Mouse (Mus musculus): ENCODE data around the gene Hadha.
A peak's percentile ranks its signal among the peaks of the same experiment; 100 is the strongest.

Gene Hadha

DNA sequence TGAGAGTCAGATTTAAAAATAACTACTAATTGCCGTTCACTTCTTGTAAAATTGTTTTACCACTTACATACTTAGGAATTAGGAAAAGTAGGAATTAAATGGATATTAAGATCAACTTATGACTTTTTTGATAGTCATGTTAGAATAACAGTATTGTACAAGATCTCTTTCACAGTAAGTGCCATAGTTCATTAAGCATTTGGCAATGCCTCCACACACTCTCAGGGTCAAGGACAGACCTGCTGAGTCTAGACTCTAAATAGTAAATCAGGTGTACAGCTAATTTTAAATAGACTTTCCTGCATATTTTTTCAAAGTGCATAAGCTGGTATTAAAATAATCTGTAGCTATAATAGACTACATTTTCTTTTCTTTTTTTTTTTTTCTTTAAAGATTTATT is 2.5 kb downstream of the Hadha start:
- DNase-seq: no peak

DNA sequence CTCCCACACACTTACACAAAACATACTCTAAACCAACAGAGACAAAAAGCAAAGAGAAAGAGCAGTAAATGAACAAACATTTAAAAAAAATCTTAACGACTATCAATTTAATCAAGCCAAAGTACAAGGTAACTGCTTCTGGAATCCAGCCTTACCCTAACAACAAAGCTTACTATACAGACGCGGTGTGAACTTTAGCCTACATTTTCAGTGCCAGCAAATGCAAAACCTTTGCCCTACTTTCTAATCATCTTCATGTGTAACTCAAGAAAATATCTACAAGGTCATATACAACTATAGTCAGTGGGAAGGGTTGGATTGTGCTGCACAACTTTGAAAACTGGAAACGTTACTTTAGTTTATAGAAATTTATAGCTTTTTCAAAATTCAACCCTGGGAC is 3.0 kb downstream of the Hadha start:
- no peak for DNase-seq

DNA sequence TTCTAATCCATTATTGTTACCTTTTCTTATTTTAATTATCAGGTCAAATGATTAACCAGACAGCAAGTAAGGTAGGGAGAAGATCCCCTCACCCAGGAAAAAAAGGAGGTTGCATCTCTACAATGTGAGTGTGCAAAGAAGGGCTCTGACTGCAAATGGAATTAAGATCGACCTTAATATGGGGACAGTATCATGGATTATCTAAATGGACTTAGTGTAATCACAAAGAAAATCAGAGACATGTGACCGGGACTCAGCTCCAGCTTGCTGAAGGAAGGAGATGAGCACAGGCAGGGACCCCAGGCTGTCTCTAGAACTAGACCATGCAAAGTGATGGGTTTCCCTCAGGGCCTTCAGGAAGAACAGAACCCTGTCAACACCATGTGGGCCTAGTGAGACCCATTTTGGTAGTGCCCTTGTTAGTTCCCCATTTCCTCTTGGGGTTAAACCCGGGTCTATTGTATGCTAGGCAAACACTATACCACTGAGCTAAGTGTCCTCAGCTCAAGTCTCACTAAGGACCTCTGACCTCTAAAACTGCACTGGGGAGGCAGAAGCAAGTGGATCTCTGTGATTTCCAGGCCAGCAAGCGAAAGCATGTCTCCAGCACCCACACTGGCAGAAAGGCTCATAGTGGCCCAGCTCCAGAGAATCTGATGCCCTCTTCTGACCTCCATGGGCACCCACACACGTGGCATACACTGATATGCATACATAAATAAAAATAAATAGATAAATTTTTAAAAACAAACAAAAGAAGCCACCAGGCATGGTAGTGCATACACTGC is 6.6 kb downstream of the Hadha start:
- DNase-seq: no peak

DNA sequence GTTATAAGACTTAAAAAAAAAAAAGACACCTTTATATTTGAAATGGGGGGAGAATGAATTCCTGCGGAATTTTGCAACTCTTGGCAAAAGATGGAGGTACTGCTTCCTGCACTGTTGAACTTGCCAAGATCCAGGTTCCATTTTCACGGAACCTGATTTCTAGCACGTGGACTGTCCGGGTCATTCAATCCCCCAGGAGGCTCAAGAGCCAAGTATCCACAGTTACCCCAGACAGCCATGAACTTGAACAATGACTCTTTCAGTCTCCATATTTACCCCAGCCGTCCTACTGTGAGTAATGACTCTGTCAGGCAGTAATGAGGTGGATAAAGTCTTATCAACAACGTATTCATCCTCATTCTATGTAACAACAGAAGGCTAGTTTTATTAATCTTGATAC is 8.4 kb downstream of the Hadha start:
- DNase-seq: no peak

DNA sequence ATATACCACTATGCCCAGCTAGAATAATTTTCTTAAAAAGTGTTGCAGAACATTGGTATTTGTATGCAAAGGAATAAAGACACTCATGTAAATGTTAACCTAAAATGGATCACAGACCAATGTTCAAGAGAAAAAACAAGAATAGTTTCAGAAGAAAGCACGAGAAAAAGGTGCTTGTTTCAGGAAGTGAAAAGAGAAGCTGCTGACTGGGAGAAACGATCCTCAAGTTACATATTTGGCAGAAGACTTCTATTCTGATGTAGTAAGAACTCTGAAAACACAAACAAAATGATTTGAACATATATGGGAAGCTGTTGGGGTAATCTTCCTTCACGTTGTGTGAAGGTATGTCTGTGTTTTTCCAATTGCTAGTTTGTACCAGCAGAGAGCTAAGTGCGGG is 16.8 kb downstream of the Hadha start:
- DNase-seq: no peak

DNA sequence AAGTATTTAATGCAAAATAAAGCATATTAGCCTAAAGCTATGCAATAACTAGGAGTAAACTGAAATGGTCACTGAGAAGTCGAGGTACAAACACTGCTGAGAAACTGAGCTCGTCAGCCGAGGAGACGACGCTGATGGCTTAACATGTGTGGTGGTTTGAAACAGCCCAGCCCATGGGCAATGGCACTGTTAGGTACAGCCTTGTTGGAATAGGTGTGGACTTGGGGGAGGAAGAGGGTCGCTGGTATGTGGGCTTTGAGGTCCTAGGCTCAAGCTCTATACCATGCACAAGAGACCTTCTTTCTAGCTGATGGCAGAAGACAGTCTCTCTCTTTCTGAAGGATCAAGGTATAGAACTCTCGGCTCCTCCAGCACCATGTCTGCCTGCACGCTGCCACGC is 17.7 kb downstream of the Hadha start:
- no peak for DNase-seq

DNA sequence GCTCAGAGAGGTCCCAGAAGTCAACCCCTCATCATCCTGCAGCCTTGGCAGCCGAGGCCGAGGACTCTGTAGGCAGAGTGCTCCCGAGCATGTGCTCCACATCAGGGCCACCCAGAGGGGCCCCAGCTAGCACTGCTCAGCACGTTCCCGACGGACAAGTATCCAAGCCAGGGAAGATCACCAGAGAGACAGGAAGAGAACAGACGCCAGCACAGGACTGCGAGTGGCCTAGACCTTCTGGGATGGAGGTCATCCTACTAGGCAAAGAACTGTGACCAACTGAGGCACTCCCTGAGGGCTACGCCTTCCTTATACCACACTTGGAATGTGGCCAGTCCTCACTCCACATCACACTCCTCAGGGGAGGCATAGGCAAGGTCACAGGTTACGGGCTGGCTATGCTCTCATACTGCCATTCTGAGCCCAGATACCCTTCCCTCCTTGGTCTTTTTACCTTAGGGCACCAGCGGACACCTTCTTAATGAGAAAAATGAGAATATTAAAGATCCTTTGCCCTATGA is 19.2 kb downstream of the Hadha start:
- no peak for DNase-seq

DNA sequence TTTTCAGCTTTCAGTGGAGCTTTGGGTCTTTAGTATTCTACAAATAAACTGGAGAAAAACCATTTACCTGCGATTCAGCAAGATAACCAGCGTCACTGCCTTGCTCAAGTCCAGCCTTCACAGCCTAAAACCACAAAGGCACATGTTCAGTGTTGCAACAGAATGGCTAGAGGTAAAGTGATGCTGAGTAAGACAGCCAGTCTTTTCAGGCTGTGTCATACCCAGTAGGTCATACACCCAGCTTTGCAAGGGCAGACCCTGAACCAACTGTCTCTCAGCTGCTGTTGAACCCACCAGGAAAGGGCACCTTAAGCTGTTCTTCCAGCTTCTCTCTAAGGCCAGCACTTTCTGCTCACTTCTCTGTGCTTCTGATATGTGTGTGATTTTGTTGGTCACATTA is 22.8 kb downstream of the Hadha start:
- no peak for DNase-seq

DNA sequence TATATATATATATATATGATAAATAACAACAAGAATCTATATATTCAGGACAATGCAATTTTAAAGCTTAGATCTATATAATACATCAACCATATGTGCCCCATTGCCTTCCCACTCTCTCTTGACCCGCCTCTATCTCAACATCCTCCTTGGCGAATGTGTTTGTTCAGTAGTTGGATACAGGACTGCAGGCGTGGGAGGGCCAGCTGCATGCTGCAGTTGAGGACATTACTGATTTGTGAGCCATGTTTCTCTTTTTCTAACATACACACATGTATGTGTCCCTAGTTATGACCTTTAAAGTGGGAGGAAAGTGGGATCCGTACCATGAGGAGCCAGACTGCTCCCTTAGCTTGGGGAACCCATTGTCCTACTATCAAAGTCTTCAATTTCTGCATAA is 23.7 kb downstream of the Hadha start:
- no peak for DNase-seq

DNA sequence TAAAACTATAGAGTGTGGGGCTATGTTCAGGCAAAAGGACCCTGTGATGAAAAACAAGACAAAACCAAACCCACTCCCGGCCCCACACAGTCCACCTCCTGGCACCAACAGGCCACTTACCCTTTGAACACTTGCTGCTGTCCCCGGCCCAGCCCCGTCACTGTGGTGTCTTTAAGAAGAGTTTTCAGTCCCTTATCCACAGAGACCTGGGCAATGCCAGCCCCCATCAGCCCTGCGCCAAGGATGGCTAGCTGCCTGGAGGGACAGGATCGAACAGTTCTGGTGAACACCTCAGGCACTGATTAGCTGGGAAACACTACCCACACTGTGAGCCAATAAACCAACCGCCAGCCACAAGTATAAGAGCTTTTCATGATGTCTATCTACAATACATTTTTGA is 26.3 kb downstream of the Hadha start:
- DNase-seq: no peak

DNA sequence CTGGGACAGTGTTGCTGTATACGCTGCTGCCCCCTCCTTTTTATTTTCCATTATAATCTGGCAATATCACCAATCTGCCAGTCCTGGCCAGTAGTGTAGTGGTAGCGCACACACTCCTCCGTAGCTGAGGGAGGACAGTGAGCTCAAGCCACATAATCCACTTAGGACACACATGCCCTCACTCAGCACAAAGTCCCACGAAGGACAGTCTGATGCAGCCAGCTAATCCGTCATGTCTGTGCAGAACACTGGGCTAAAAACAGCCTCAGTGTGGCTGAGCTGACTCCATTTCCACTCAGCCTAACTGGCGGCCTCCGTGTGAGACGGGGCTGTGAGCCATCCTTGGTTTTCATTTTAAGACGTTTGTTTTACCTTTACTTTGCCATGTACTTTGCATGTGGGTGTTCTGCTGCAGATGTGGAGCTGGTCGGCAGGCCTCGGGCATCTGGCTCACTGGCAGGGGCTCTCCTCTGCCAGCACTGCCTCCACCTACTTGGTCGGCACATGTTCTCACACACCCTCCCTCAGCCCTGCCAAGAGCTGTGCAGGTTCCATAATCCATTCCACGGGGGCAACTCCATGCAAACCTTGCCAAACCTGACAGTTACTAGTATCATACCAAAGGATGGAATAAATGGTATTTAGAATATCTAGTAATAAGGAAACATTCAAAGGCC is 26.9 kb downstream of the Hadha start:
- DNase-seq: no peak

DNA sequence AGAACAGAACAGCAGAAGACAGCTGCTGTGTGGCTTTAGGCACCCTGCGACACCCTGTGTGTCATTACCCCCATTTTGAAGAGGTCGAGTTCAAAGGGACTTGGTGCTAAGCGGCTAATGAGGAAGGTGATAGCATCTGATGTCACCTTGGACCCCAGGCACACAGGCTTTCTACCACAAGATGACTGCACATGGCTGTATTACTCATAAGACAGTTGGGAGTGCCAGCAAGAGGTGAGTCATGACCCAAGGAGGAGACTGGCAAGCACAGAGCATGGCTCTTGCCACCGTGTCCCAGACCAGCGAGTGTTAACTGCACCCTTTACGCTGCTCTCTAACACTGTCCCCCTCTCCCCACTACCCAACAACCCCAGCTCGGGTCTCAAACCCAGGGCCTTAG is 28.2 kb downstream of the Hadha start:
- DNase-seq: no peak

DNA sequence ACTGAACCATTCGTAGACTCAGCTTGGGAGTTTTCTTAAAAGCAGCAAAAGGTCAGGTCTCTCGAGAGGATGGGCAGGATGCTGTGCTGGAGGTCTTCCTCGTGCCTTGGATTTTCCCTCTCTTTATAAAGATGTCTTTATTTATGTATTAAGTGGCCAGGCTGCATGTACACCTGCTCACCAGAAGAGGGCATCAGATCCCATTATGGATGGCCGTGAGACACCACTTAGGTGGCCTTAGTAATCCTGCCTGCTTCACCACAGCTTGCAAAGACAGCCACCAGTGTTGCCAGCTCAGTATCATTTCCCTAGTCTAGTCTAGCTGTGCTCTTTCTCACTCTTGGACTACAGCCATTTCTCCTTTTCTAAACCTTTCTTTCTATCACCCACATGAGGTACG is 29.4 kb downstream of the Hadha start:
- peak in 1 of 2 experiments; percentile 46 for DNase-seq

DNA sequence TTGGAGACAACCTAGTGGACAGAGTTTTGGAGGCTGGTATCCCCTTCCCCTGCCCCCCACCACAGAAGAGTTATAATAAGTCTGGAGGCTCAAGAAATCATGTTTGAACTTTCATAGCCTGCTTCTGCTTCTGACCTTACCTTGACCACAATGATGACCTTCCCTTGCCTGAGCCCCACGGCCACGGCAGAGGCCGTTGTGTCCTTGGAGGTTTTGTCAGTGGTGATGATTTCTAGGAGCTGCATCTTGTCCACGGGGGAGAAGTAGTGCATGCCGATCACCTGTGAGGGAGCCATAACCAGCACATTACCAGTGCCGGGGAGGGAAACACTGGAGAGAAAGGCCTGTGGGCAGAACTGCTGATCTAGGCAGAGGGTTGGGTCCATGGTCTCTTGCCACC is 32.5 kb downstream of the Hadha start:
- no peak for DNase-seq

DNA sequence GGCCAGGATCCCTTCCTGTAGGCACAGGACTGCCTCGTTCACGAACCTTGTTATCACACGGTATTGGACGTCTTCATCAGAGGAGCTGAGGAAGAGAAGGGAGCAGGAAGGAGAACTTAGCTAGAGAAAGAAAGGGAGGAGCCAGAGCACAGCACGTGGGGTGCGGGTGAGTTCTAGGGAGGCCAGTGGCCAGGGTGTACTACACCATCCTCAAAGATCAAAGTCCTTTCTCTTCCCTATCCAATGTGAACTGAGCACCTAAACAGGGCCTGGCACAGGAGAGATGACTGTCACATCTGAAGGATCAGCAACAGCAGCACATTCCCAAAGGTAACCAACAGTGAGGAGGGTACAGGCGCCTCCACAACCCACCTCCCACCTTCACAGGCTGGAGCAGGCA is 34.9 kb downstream of the Hadha start:
- DNase-seq: peak in 1 of 2 experiments; percentile 34

DNA sequence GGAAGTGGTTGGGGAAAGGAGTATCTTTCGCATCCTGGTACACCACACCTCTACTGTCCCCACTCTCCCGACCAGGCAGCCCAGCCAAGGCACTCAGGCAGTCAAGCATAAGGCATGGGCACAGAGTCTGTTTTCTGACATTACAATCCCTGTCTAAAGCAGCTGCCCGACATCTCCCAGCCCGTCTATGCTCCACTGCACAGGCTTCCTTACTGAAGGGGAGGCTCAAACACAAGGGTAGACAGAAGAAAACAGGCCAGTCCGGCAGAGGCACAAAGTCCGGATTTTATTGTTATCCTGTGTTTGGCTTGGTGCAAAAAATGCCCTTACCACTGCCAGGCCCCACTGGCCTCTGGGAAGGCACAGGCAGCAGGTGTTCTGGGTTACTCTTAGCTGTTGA is 35.8 kb downstream of the Hadha start:
- peak in 1 of 2 experiments; percentile 50 for DNase-seq

DNA sequence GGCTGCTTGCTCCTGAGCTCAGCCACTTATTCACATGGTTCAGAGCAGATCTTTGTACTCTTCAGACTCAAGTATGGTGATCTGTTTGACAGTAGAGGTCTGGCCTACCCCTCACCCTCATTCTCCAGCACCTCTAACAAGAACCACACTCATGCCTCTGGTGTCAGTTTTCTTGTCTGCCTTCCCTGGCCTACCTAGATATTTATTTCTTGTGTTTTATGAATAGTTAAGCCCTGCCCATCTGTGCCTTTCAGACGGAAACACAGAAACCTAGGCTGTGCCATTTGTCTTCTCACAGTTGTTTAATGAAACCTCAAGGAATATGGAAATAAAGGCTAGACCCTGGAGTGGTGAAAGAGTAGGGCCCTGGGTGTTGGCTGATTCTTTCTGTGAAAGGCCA is 36.9 kb downstream of the Hadha start:
- DNase-seq: no peak

DNA sequence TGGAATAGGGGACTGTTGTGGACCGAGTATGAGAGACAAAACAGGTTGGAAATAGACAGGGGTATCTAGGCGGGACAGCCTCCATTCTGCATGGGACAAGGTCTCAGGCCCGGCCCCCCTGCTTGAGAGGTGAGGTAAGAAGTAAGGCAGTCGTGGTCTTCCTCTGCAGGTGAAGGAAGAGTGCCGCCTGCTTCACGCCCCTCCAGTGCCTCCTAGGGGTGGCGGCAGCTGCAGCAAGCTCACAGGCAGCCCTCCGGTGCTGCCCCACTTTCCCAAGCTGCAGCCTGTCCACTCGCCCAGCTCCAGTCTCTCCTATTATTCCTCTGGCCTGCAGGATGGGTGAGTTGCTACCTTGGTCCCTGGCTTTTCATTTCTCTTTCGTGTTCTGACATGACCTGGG is 39.2 kb downstream of the Hadha start:
- DNase-seq: peak in 1 of 2 experiments; percentile 39

DNA sequence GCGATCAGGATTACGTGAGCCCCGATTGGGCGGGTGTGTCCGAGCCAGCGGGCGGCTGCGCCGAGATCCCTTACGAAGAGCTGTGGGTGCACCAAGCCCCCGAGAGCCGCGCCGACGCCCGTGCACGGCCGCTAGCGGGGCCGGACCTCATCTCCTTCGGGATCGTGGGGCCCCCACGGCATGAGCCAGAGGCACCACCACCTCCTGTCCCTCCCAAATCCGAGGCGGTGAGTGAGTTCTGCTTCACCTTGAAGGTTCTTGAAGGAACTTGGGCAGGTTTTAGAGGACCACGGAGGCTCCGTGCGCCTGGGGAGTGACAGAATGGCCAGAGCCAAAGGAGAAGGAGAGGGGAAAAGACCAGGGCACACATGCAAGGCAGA is 40.2 kb downstream of the Hadha start:
- DNase-seq: no peak

DNA sequence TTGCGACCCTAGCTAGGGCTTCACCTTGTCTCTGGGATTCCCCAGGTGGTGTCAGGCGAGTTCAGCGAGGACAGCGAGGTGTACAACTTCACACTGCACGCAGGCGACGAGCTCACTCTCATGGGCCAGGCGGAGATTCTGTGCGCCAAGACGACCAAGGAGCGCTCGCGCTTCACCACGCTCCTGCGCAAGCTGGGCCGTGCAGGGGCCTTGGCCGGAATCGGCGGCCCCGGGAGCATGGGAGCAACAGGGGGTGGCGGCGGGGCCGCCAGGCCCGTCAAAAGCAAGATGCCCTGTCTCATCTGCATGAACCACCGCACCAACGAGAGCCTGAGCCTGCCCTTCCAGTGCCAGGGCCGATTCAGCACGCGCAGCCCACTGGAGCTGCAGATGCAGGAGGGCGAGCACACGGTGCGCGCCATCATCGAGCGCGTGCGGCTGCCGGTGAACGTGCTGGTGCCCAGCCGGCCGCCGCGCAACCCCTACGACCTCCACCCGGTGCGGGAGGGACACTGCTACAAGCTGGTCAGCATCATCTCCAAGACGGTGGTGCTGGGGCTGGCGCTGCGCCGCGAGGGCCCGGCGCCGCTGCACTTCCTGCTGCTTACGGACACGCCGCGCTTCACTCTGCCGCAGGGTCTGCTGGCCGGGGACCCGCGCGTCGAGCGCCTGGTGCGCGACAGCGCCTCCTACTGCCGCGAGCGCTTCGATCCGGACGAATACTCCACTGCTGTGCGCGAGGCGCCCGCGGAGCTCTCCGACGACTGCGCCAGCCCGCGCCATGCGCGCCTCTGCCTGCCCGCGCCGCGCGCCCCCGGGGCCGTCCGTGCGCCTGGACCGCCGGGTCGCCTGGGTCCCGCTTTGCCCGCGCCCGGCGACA is 40.8 kb downstream of the Hadha start:
- DNase-seq: peak; percentile 89 to 92

DNA sequence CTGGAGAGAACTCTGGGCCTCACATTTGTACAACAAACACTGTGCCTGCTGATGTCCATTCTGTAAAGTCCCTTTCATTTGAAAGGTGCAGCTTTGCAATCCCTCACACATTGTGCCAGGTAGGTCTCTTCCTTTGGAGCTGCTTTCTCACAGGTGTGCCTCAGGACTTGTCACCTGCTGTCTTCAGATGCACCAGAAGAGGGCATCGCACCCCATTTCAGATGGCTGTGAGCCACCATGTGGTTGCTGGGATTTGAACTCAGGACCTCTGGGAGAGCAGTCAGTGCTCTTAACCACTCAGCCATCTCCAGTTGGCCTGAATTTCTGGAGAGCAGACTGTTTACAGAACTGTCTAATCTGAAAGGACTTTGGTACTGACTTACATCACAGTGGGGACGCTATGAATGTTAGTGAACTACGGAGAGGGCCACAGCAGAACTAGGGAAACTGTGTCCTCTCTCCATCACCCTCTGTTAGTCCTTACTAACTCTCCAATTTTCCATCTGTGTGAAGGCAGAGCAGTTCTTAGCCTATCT is 42.4 kb downstream of the Hadha start:
- DNase-seq: no peak

DNA sequence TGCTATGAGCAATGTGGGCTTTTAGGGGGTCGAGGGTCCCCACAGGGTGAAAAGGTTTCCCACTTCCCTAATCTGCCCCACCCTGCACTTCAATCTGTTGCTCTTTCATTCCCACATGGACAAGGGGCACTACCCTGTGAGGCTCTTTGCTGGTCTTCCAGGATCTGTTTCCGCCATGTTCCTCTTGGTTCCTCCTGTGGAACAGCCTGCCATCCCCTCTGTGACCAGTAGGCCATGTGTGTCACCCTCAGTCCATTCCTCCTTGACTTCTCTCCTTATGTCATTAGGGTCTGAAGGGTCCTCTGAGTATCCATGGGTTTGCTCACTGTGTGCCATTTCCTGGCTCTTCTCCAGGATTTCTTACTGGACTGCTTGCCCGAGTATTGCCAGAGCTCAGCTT is 43.2 kb downstream of the Hadha start:
- DNase-seq: no peak

DNA sequence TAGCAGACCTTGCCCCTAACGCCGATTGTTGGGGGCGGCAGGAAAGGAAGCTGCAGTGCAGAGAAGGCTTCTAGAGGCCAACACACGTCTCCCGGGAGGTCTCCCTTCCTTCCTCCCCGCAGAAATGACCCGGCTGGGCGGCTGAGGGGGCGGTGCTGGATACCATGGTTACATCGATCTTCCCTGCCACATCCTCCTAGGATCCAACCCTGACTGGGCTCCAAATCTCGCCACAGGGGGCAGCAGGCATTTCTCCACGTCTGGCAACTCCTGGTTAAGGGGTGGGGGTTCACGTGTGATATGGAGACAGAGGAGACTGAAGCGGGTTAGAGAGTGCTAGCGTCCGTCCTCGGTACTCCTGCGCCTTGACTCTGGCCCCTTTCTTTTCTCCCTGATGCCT is 43.8 kb downstream of the Hadha start:
- DNase-seq: peak; percentile 78 to 84
